Mouse (Mus musculus) urinary bladder, postnatal 4 days (tissue): ENCODE data around the gene Gm9958.

Experiments
- DNase-seq, 2 experiments: peaks; one replicate each; pipeline ENCODE4 v3.0.0; 2021 to 2022; ENCODE audit warnings: low spot score in 2 of 2

Gm9958 gene

GRCm38 (mm10) chr5:90405210-90405609 lies 38.2 kb downstream of the Gm9958 start:
- DNase-seq, result no peak

DNA sequence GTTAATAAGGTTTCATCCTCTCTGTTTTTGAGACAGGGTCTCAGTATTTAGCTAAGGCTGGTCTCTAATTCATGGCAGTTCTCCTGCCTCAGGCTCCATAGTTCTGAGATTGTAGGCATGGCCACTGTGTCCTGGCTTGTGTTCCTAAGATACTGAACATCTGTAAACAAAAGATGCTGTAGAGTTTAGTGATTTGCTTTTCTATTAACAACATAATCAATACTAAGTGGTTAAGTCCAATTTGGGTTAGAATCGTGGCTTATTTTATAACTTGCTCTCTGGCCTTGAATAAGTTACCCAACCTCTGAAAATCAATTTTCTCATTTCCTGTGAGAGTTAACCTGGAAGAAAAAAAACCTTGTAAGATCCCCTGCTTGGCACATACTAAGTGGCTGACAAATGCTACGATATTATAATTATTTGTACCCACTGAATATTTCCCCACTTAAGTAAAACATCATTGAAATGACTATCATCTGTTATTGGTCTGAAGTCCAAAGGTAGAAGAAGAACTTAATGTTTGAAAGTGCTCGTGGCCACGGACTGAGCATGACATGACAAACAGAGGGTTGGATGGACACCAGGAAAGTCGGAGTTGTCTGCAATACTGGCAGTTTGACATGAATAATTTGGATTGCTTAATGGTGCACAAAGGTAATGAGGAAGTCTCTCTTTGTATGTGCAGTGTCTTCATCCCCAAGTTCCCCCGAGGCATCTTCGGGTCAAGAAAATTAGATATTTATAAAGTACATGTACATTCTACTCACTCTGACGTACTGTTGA lies 47.3 kb downstream of the Gm9958 start:
- DNase-seq, result no peak

DNA sequence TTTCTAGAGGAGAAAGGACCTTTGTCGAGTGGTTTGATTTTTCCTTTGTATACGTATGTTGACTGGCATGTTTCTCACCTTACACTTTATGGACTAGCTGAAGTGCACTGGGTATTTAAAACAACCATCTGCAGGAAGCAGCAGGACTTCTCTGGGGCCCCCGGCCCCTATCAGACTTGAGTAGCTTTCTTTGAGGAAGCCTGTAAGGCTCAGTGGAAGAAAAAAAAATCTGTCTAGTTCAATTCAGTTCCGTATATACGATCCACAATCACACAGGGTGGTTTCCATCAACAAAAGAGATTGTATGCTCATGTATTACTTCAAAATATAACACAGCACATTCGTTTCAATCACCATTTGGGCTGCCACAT lies 47.9 kb downstream of the Gm9958 start:
- DNase-seq, result no peak
